Mouse (Mus musculus) small intestine, adult 2 months (tissue): ENCODE data around the gene Myl3.

Experiments used
- CTCF ChIP-seq: fragments of 200-500 bp; IDR thresholded peaks from 2 replicates; pipeline ENCODE4 v1.5.1; 2012; ENCODE audit warnings: low read depth, mild to moderate bottlenecking, control low read depth, inconsistent platforms, low read length, moderate library complexity, mixed read lengths; ENCODE audit not compliant: insufficient replicate concordance, insufficient read length; ENCODE audit errors: extremely low read depth
- POLR2A ChIP-seq: fragments of 200-500 bp; IDR thresholded peaks from 2 replicates; pipeline ENCODE4 v1.6.1; 2012; ENCODE audit warnings: low read depth, mild to moderate bottlenecking, control low read depth, inconsistent platforms, low read length, moderate library complexity

- TF ChIP-seq POLR2A (no peak), CTCF (no peak)
Measured at GRCm38 (mm10) chr9:110712545-110712944, 29.1 kb upstream of the Myl3 start.
